Mouse (Mus musculus) heart, embryonic 11.5 days (tissue): ENCODE results near the gene Hspa12b. TPM values are rescaled to one million over a fixed set of nuclear protein-coding genes. Genes with fewer than 3 reads are reported as not detected.
A peak's percentile ranks its signal among the peaks of the same experiment; 100 is the strongest.

Experiments
- ATAC-seq: fragments of 200-750 bp; cut with Nextera tagmentation; replicated peaks from 2 replicates; pipeline ENCODE4 v1.8.0; 2017; ENCODE audit warnings: moderate library complexity; ENCODE audit not compliant: insufficient number of reproducible peaks, low FRiP score, low TSS enrichment
- H3K27ac ChIP-seq: fragments of 300-500 bp; sonication (generic); 2 replicates; pipeline ENCODE4 v1.5.1; 2014; ENCODE audit warnings: mild to moderate bottlenecking, low read depth, low read length
- H3K27me3 ChIP-seq: fragments of 300-500 bp; sonication (generic); 2 replicates; pipeline ENCODE4 v1.6.1; 2014; ENCODE audit warnings: mild to moderate bottlenecking, low read length, mixed read lengths; ENCODE audit not compliant: control insufficient read depth, insufficient read depth
- H3K36me3 ChIP-seq: fragments of 300-500 bp; sonication (generic); 2 replicates; pipeline ENCODE4 v1.6.1; 2014; ENCODE audit warnings: mild to moderate bottlenecking, low read length, moderate library complexity, mixed read lengths; ENCODE audit not compliant: control insufficient read depth, insufficient read depth
- H3K4me1 ChIP-seq: fragments of 300-500 bp; sonication (generic); 2 replicates; pipeline ENCODE4 v1.6.1; 2014; ENCODE audit warnings: low read length; ENCODE audit not compliant: control insufficient read depth, insufficient read depth
- H3K4me2 ChIP-seq: fragments of 300-500 bp; sonication (generic); 2 replicates; pipeline ENCODE4 v1.6.1; 2014; ENCODE audit warnings: mild to moderate bottlenecking, moderate library complexity
- H3K4me3 ChIP-seq: fragments of 300-500 bp; sonication (generic); 2 replicates; pipeline ENCODE4 v1.5.1; 2014; ENCODE audit warnings: low read depth, low read length
- H3K9ac ChIP-seq: fragments of 300-500 bp; sonication (generic); 2 replicates; pipeline ENCODE4 v1.6.1; 2014; ENCODE audit warnings: mild to moderate bottlenecking, low read depth, low read length, moderate library complexity
- H3K9me3 ChIP-seq: fragments of 300-500 bp; sonication (generic); replicated peaks from 2 replicates; pipeline ENCODE4 v1.6.1; 2016; ENCODE audit warnings: low read length; ENCODE audit not compliant: control insufficient read depth
- WGBS: fragments of 180-500 bp; shearing (Covaris S2); extraction: QIAGEN DNeasy Blood & Tissue Kit; methylation state at CpG from one replicate; pipeline ENCODE4 v1.1.7; 2014; ENCODE audit not compliant: insufficient replicate concordance; 5-methylcytosine and 5-hydroxymethylcytosine counted together
- polyA plus RNA-seq: library from polyadenylated mRNA; unstranded; fragments of >200 nt; fragmentation: Nextera tagmentation; extraction: Ambion mirVana; gene quantifications from 2 replicates; pipeline ENCODE4 v1.2.1, GENCODE M21; 2014

The Hspa12b gene
- polyA plus RNA-seq, 1 experiment from 2014 or later, result 6.3 TPM

DNA sequence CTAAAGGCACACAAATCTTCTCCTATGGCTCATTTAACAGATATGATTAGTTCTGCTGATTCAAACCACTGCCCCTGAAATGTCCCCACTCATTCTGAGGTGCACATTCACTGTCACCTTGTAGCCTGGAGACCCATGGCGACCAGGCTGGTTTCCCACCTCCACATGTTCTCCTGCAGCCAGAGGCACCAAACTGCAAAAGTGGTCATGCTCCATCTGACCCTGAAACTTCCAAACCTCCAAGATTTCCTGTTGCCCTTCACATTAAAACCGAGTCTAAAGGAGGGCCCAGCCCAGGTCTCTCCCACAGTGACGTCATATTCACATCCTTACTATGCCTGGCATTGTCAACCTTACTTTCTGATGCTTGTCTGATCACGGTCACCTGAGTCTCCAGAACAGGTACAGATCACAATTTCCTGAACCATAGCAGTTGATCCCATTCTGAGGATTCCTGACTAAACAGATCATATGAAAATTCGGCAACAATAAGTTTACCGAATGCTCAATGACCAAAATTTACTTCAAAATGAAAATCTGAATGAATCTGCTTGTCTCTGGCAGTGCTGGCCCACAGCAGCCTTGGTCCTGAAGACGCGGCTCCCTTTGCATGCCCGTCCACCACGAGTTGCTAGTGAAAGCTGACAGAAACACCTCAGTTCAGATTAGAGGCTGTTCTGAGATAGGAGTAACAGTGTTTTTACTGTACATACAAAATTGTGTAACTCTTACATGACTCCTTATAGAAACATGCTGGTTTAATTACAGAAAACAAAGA is 5.2 kb downstream of the Hspa12b start:
- Histone ChIP-seq H3K4me1 (peaks cover 50% of the 10 kb centered on the region), H3K9ac (no peak overlapping the region), H3K4me2 (no peak overlapping the region), H3K9me3 (no peaks in the 10 kb centered on the region), H3K27ac (no peak overlapping the region), H3K4me3 (no peak overlapping the region), H3K36me3 (no peaks in the 10 kb centered on the region), H3K27me3 (no peaks in the 10 kb centered on the region)
- ATAC-seq, result no peak
- 57% methylated on average over 10 of the region's 10 CpGs for WGBS

DNA sequence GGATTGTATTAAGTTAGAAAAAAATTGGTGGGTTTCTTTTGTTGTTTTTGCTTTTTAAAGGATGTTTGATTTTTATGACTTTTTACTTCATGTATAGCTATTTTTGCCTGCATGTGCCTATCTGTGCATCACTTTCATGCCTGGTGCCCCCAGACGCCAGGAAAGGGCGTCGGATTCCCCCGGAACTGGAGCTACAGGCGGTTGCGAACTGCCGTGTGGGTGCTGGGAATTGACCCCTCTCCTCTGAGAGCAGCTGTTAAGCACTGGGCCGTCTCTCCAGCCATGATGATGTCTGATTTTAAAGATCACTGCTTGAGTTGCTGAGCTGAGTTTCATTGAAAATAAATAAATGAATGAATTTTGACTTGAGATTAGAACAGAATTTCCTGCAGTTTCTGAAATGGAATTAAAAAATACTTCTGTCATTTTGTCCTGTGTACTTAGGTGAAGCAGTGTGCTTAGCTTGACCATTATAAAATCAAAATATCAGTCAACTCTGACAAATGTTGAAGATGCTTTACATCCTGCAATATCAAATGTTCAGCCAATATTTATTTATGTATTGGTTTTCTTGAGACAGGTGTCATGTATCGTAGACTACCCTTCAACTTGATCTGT is 6.0 kb downstream of the Hspa12b start, which contains the start of gene Gm11037:
Gene Gm11037 (plus strand): TSS at position 568 of the 618 bp plus-strand sequence.
- Histone ChIP-seq H3K27ac (peak within 1 kb of the TSS; percentile 89), H3K9ac (no peak within 1 kb of the TSS), H3K27me3 (no peaks in the 10 kb centered on the region), H3K4me2 (no peak within 1 kb of the TSS), H3K36me3 (peaks cover 2% of the 10 kb centered on the region; the same call in 1 of the 2 replicates), H3K9me3 (no peaks in the 10 kb centered on the region), H3K4me3 (no peak within 1 kb of the TSS), H3K4me1 (peaks cover 43% of the 10 kb centered on the region)
- 82% methylated on average over 9 of the region's 9 CpGs for WGBS
- ATAC-seq, result no peak

DNA sequence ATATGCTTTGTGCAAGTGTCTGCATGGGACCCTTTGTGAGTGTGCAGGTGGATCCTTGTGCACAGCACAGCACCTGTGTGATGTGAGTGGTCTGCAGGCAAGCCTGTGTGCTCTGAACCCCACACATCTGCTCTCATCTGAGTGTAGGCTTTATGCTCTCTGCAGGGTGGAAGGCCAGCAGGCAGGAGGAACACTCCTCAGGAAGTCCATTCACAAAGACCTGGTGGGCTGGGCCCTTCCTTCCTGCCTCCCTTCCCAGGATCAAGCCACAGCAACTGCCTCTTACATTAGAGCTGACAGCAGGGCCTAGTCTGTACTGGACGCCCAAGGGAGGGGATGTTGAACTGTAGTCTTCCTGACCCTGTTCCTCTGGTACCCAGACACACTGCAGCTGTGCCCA is 7.3 kb downstream of the Hspa12b start:
- no peaks in the 10 kb centered on the region for H3K27me3 ChIP-seq
- H3K4me1 ChIP-seq, result peaks cover 37% of the 10 kb centered on the region
- 36% methylated on average over 1 of the region's 1 CpGs for WGBS
- no peak overlapping the region for H3K9ac ChIP-seq
- no peak overlapping the region for H3K4me2 ChIP-seq
- no peak overlapping the region for H3K4me3 ChIP-seq
- peaks cover 2% of the 10 kb centered on the region; the same call in 1 of the 2 replicates for H3K36me3 ChIP-seq
- no peak for ATAC-seq
- no peaks in the 10 kb centered on the region for H3K9me3 ChIP-seq
- peak overlapping the region; percentile 89 for H3K27ac ChIP-seq

DNA sequence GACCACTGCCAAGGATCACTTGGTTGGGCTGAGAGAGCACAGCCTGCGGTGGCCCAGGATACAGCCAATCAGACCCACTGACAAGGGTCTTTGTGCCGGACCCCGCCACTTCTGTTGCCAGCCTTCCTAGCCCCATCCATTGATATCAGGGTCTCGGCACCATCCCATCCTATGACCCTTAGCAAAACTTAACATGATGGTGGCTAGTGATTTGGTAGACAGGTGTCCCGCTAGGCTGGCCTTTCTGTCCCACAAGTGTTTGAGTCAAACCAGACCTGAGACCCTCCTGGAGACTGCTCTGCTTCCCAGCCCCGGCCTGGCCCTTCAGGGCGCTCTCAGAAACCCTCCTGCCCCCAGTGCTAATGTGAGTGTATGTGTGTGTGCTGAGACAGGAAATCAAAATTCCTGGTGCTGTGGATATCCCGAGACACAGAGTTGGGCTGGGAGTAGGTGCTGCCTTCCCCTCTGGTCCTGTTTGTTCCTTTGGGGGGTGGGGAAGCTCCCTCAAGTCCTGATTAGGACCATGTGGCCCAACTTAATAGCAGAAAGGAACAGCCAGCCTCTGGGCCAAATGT is 7.8 kb downstream of the Hspa12b start:
- no peak for ATAC-seq
- no peaks in the 10 kb centered on the region for H3K27me3 ChIP-seq
- H3K9ac ChIP-seq, result peak overlapping the region; percentile 61; the same call in 1 of the 2 replicates
- WGBS, result 57% methylated on average over 8 of the region's 8 CpGs
- no peaks in the 10 kb centered on the region for H3K9me3 ChIP-seq
- peak overlapping the region; percentile 89 for H3K27ac ChIP-seq
- no peak overlapping the region for H3K4me3 ChIP-seq
- peaks cover 38% of the 10 kb centered on the region for H3K4me1 ChIP-seq
- no peak overlapping the region; the same call in 1 of the 2 replicates for H3K4me2 ChIP-seq
- H3K36me3 ChIP-seq, result peaks cover 2% of the 10 kb centered on the region; the same call in 1 of the 2 replicates

DNA sequence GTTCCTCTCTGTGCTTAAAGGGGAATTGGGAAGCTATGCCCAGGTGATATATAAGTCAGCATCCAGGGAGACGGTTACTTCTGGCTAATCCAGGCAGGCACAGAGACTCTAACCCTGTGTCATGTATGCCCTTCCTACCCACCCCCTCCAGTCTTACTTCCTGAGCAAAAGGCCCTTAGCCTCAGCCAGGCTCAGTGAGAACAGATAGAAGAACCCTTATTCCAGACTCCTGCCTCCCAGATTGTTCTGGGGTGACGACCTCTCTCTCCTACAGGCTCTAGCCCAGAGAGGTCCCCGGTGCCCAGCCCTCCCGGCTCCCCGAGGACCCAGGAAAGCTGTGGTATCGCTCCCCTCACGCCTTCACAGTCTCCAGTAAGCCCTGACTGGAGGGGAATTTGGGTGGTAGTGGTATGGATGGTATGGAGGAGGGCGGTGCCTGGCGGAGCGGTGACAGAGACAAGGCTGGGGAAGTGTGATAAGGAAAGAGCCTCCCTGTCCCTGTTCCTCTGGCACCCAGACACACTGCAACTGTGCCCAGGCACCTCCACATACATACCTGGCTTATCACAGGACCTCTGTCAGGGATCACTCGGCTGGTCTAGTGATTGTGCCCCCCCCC is 8.6 kb downstream of the Hspa12b start:
- WGBS, result 13% methylated on average over 11 of the region's 11 CpGs
- no peaks in the 10 kb centered on the region for H3K9me3 ChIP-seq
- H3K4me3 ChIP-seq, result 0 out of 2 replicates have a peak overlapping the region, but pooled peaks have one; percentile 5
- no peaks in the 10 kb centered on the region for H3K27me3 ChIP-seq
- peaks cover 45% of the 10 kb centered on the region for H3K4me1 ChIP-seq
- H3K9ac ChIP-seq, result peak overlapping the region; percentile 61
- peak overlapping the region; percentile 89 for H3K27ac ChIP-seq
- peak overlapping the region; percentile 52 for H3K4me2 ChIP-seq
- H3K36me3 ChIP-seq, result peaks cover 2% of the 10 kb centered on the region; the same call in 1 of the 2 replicates
- peak; percentile 92 for ATAC-seq

DNA sequence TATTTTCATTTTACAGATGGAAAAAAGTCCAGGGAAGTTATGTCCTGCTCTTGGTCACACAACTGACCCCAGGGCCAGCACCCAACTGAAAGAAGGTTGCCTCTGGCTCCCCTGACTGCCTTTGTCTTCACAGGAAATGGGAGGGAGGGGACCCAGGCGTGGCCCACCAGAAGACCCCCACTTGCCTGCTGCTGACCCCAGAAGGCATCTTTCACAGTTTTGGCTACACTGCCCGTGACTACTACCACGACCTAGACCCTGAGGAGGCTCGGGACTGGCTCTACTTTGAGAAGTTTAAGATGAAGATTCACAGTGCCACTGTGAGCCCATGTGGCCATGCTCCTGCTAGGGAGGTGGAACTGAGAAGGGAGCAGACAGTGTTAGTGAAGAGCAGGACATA is 11.2 kb downstream of the Hspa12b start:
- no peak for ATAC-seq
- Histone ChIP-seq H3K4me2 (no peak overlapping the region), H3K9ac (no peak overlapping the region), H3K36me3 (peaks cover 2% of the 10 kb centered on the region; the same call in 1 of the 2 replicates), H3K4me3 (no peak overlapping the region), H3K27me3 (no peaks in the 10 kb centered on the region; the same call in 1 of the 2 replicates), H3K9me3 (no peaks in the 10 kb centered on the region), H3K27ac (no peak overlapping the region), H3K4me1 (peaks cover 46% of the 10 kb centered on the region)
- WGBS, result 81% methylated on average over 4 of the region's 4 CpGs

DNA sequence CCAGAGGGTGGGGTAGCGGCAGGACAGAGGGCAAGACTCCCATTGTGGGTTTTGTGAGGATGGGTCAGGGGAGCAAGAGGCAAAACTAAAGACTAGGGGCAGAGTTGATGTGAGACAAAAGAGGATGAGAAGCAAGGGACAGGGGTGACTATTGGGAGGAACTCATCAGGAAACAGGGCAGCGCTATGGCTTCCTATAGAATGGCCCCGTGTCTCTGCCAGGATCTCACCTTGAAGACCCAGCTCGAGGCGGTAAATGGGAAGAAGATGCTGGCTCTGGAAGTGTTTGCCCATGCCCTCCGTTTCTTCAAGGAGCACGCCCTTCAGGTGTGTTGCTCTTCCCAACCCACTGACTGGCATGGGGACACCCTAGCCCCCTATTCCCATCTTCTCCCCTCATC is 11.7 kb downstream of the Hspa12b start:
- H3K4me1 ChIP-seq, result peaks cover 46% of the 10 kb centered on the region
- H3K9me3 ChIP-seq, result no peaks in the 10 kb centered on the region
- peaks cover 2% of the 10 kb centered on the region; the same call in 1 of the 2 replicates for H3K36me3 ChIP-seq
- no peaks in the 10 kb centered on the region; the same call in 1 of the 2 replicates for H3K27me3 ChIP-seq
- WGBS, result 92% methylated on average over 7 of the region's 7 CpGs
- H3K9ac ChIP-seq, result no peak overlapping the region
- no peak overlapping the region; the same call in 1 of the 2 replicates for H3K27ac ChIP-seq
- ATAC-seq, result no peak
- H3K4me2 ChIP-seq, result no peak overlapping the region
- H3K4me3 ChIP-seq, result no peak overlapping the region

DNA sequence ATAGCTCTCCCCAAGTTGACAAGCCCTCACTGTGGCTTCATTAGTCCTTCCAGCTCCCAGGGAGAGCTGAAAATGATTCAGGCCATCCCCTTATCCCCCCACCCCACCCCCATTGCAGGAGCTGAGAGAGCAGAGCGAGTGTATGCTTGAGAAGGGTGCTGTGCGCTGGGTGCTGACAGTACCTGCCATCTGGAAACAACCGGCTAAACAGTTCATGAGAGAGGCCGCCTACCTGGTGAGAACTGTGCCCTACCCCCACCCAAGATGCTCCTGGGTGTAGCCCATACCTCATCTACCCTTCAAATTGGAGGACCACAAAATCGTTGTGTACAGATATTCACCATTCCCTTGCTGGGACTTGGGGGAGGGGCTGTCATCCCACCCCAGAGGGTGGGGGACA is 12.2 kb downstream of the Hspa12b start:
- Histone ChIP-seq H3K4me2 (no peak overlapping the region), H3K27me3 (no peaks in the 10 kb centered on the region; the same call in 1 of the 2 replicates), H3K9ac (no peak overlapping the region), H3K9me3 (no peaks in the 10 kb centered on the region), H3K36me3 (peaks cover 2% of the 10 kb centered on the region; the same call in 1 of the 2 replicates), H3K27ac (no peak overlapping the region; the same call in 1 of the 2 replicates), H3K4me1 (peaks cover 42% of the 10 kb centered on the region), H3K4me3 (no peak overlapping the region)
- WGBS, result 84% methylated on average over 5 of the region's 5 CpGs
- ATAC-seq, result no peak
